Mouse (Mus musculus) leukemia stem cell, adult 10-12 weeks (primary cell): ENCODE results near the gene Gm2075. TPM values are rescaled to one million over a fixed set of nuclear protein-coding genes. Genes with fewer than 3 reads are reported as not detected.

ENCODE experiments used
- polyA plus RNA-seq: library from polyadenylated mRNA; stranded (reverse); fragments of >175 nt; gene quantifications from 2 replicates; pipeline ENCODE4 v1.2.3, GENCODE M21; 2012; ENCODE audit warnings: low replicate concordance

Gm2075 gene
- not detected in 2 replicates for polyA plus RNA-seq

GRCm38 (mm10) chr12:88011548-88011947, at the start of gene Gm2075:
Gm2075 (plus strand) TSS chr12:88011848.

DNA sequence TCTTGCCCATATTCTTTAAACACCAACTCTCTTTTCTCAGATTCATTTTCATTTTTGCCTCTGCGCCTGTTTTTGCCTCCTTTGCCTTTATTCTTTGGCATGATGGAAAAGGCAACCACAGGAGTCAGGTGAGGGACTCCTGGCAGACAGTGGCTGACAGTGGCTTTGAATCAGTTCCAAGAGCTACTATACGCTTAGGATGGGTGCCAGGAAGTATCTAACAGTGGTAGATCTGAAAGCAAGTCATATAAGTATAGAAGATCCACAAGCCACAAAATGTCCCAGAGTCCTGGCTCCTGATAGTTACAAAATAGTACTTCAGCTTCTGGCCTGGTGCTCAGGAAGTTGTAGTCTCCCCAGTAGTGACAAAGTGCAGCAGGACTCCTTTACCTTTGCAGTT, 7.0 kb downstream of the Gm2075 start, which contains the start of gene Gm6803:
TSS of gene Gm6803 (minus strand) at position 101 of the 400 bp plus-strand sequence.

DNA sequence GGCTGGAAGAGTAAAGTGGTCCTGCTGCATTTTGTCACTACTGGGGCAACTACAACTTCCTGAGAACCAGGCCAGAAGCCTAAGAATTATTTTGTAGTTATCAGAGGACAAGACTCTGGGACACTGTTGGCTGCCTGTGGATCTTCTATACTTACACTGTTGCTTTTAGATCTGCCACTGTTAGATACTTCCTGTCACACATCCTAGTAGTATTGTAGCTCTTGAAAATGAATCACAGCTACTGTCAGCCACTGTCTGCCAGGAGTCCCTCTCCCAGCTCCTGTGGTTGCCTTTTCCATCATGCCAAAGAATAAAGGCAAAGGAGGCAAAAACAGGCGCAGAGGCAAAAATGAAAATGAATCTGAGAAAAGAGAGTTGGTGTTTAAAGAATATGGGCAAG, 15.1 kb downstream of the Gm2075 start, which contains the start of gene Gm2056:
TSS of gene Gm2056 (plus strand) at position 301 of the 400 bp plus-strand sequence.

Other genes with a start within 250 kb of the Gm2075 start
- gene Gm21319, start 236.1 kb upstream of the Gm2075 start, polyA plus RNA-seq, result not detected in 2 replicates
- gene Gm21936, start 216.3 kb upstream of the Gm2075 start, polyA plus RNA-seq, result not detected in 2 replicates
- gene BB287469, start 195.3 kb upstream of the Gm2075 start, polyA plus RNA-seq, result not detected in 2 replicates
- gene Gm2001, start 169.5 kb upstream of the Gm2075 start, polyA plus RNA-seq, result not detected in 2 replicates
- gene Gm2016, start 137.8 kb upstream of the Gm2075 start, polyA plus RNA-seq, result not detected in 2 replicates
- gene Gm2022, start 116.5 kb upstream of the Gm2075 start, polyA plus RNA-seq, result not detected in 2 replicates
- gene Gm2035, start 92.0 kb upstream of the Gm2075 start, polyA plus RNA-seq, result not detected in 2 replicates
- not detected in 2 replicates for gene Gm2042, start 57.8 kb upstream of the Gm2075 start, polyA plus RNA-seq
- gene Gm6803, start 6.9 kb downstream of the Gm2075 start, polyA plus RNA-seq, result not detected in 2 replicates
- not detected in 2 replicates for gene Gm2056, start 15.2 kb downstream of the Gm2075 start, polyA plus RNA-seq
- gene Gm16368, start 71.8 kb downstream of the Gm2075 start, polyA plus RNA-seq, result not detected in 2 replicates
- gene Gm10436, start 170.3 kb downstream of the Gm2075 start, polyA plus RNA-seq, result not detected in 2 replicates
- gene Gm8332, start 238.3 kb downstream of the Gm2075 start, polyA plus RNA-seq, result not detected in 2 replicates